Mouse (Mus musculus): Measurements from ENCODE around the gene Whamm. TPM values are rescaled to one million over a fixed set of nuclear protein-coding genes. Genes with fewer than 3 reads are reported as not detected.

The Whamm gene
- polyA plus RNA-seq, 1 experiment from 2014 or later, result 7.0 TPM

DNA sequence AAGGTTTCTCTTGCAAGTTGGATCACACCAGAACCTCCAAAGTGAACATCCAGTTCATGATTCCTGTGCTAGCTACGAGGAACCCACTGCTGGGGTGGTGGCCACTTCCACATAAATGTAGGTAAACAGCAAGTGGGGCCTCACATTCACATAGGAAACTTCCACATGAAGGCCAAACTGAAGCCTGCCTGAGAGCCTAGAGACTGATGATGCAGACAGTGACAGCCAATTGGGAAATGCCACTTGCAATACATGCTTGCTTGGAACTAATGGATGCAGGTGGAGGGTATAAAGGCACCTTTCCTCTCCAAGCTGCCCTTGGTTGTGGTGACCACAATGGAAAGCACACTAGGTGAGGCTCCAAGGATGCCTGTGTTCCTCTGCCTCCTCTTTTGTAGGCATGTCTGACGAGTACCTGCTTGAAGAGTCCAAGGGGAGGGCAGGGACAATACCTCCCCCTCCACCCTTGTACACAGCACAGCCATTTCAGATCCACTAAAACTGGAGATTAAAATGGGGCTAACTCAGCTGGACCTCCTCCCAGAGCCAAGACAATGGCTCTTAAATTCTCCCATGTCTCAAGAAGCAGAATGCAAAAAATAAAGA, 32.9 kb upstream of the Whamm start:
- H3K4me2 ChIP-seq (ENCODE audit: low read depth, low read length), result no peak overlapping the region
- H3K27ac ChIP-seq (ENCODE audit: low read depth), result no peak overlapping the region
- H3K4me1 ChIP-seq (ENCODE audit: insufficient read depth), result no peaks in the 10 kb centered on the region; the same call in none of the 2 replicates
- ATAC-seq (no peak), DNase-seq (peak; percentile 51)
- peaks cover 3% of the 10 kb centered on the region; the same call in 1 of the 2 replicates for H3K9me3 ChIP-seq (ENCODE audit: low read length)
- H3K36me3 ChIP-seq (replicated peaks; ENCODE audit: insufficient read depth, low read length), result peaks cover 5% of the 10 kb centered on the region
- H3K9ac ChIP-seq (replicated peaks), result no peak overlapping the region
- no peaks in the 10 kb centered on the region for H3K27me3 ChIP-seq (ENCODE audit: insufficient read depth, low read length)
- H3K4me3 ChIP-seq (ENCODE audit: low read depth, low read length), result no peak overlapping the region
- TF ChIP-seq EP300 (IDR thresholded peaks at IDR 0.05; ENCODE audit: low read depth), result no peak
- no peak for TF ChIP-seq CTCF (IDR thresholded peaks at IDR 0.05; ENCODE audit: low read depth)
- WGBS (ENCODE audit: insufficient replicate concordance), result 63% methylated on average over 2 of the region's 2 CpGs

DNA sequence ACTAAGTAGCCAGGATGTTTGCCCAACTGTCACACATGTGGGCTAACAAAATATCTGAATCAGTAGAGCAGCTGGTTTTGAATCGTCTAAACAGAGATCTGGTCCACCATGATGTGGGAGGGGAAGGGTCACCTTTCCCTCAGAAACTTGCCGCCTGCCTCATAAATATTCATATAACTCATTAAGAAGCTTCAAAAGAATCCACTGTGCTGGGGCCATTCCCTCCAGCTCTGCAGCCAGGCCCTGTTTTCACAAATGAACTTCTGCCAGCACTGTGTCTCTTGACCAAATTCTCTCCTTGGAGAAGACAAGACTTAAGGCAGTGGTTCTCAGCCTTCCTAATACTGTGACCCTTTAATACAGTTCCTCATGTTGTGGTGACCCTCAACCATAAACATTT, 31.5 kb upstream of the Whamm start:
- Histone ChIP-seq H3K36me3 (replicated peaks; ENCODE audit: insufficient read depth, low read length) (no peaks in the 10 kb centered on the region; the same call in 1 of the 2 replicates), H3K9me3 (ENCODE audit: low read length) (no peaks in the 10 kb centered on the region), H3K4me2 (ENCODE audit: low read depth, low read length) (no peak overlapping the region), H3K4me3 (ENCODE audit: low read depth, low read length) (no peak overlapping the region), H3K27me3 (ENCODE audit: insufficient read depth, low read length) (no peaks in the 10 kb centered on the region), H3K27ac (ENCODE audit: low read depth) (no peak overlapping the region), H3K4me1 (ENCODE audit: insufficient read depth) (no peaks in the 10 kb centered on the region; the same call in none of the 2 replicates), H3K9ac (replicated peaks) (no peak overlapping the region)
- ATAC-seq (no peak), DNase-seq (no peak)
- TF ChIP-seq CTCF (IDR thresholded peaks at IDR 0.05; ENCODE audit: low read depth) (no peak), EP300 (IDR thresholded peaks at IDR 0.05; ENCODE audit: low read depth) (no peak)
- 57% methylated on average over 2 of the region's 2 CpGs for WGBS (ENCODE audit: insufficient replicate concordance)

DNA sequence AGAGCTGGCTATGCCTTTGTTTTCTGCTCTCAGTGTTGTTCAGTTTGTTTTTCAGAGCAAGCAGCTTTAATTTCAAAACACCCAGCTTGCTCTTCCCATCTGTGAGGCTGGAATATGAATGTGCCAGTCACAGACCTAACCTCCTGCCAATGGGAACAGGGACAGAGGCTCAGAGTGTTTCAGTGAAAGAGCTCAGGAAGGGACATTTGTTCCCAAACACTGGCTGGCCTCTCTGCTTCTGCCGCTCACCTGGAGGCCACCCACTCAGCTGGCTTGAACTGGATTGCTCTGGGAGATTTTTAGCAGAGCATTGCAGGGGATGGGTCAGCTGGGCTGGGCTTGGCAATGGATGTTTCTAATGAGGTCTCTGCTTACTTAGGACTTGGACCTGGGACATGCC, 30.1 kb upstream of the Whamm start:
- no peaks in the 10 kb centered on the region; the same call in none of the 2 replicates for H3K4me1 ChIP-seq (ENCODE audit: insufficient read depth)
- no peak overlapping the region for H3K9ac ChIP-seq (replicated peaks)
- H3K4me2 ChIP-seq (ENCODE audit: low read depth, low read length), result no peak overlapping the region
- no peak overlapping the region for H3K4me3 ChIP-seq (ENCODE audit: low read depth, low read length)
- H3K27me3 ChIP-seq (ENCODE audit: insufficient read depth, low read length), result no peaks in the 10 kb centered on the region
- H3K9me3 ChIP-seq (ENCODE audit: low read length), result no peaks in the 10 kb centered on the region
- H3K36me3 ChIP-seq (replicated peaks; ENCODE audit: insufficient read depth, low read length), result no peaks in the 10 kb centered on the region
- 0 out of 2 replicates have a peak overlapping the region, but pooled peaks have one; percentile 48 for H3K27ac ChIP-seq (ENCODE audit: low read depth)
- peak; percentile 86 for ATAC-seq
- TF ChIP-seq CTCF (IDR thresholded peaks at IDR 0.05; ENCODE audit: low read depth) (no peak), EP300 (IDR thresholded peaks at IDR 0.05; ENCODE audit: low read depth) (no peak)
- WGBS (ENCODE audit: insufficient replicate concordance), result 60% methylated on average over 1 of the region's 1 CpGs
- DNase-seq, result peak; percentile 44

DNA sequence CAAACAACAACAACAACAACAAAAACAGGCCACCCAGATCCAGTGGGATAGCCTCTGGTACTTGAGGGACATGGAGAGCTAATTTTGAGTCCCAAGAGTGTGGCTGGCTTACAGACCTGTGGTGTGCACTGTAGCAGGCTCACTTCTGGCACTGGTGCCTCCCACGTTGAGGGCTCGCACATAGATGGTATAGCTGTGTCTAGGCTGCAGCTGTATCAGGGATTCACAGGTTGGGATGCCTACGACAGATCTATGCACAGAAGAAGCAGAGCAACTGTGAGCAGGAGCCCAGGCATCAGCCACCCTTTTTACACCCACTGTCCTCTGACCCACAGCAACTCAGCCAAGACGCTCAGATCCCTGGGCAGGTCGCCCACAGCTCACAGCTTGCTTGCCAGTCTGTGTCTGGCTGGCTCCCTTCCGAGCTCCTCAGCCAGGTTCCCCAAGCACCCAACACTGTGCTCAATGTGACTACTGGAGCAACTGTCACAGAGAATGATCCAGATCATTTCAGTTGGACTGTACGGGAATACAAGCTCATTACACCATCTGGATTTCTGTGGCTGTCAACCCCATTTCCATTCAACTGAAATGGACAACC, 29.0 kb upstream of the Whamm start:
- H3K9me3 ChIP-seq (ENCODE audit: low read length), result no peaks in the 10 kb centered on the region
- 75% methylated on average over 7 of the region's 7 CpGs for WGBS (ENCODE audit: insufficient replicate concordance)
- H3K27me3 ChIP-seq (ENCODE audit: insufficient read depth, low read length), result no peaks in the 10 kb centered on the region
- TF ChIP-seq EP300 (IDR thresholded peaks at IDR 0.05; ENCODE audit: low read depth), result no peak
- no peak overlapping the region for H3K4me3 ChIP-seq (ENCODE audit: low read depth, low read length)
- no peak overlapping the region for H3K9ac ChIP-seq (replicated peaks)
- H3K4me1 ChIP-seq (ENCODE audit: insufficient read depth), result no peaks in the 10 kb centered on the region; the same call in none of the 2 replicates
- no peak for ATAC-seq
- no peak for DNase-seq
- H3K36me3 ChIP-seq (replicated peaks; ENCODE audit: insufficient read depth, low read length), result no peaks in the 10 kb centered on the region
- H3K27ac ChIP-seq (ENCODE audit: low read depth), result 0 out of 2 replicates have a peak overlapping the region, but pooled peaks have one; percentile 11
- no peak overlapping the region for H3K4me2 ChIP-seq (ENCODE audit: low read depth, low read length)

DNA sequence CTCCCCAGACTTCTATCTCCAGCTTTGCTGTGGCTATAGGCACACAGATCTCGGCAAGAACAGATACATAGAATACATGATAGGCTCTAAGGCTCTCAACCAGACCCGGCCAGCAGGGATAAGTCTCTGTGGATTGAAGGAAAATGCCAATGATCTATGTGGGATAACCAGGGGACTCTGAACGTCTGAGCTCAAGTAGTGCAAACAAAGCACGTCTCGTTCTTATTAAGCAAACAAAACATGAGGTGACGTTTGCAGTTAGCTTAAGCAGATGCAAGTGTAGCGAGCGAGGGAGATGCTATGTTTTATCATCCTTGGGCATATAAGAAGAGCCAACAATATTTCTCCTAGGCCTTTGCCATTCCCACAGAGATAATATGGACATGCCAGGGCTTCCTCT, 28.1 kb upstream of the Whamm start:
- Histone ChIP-seq H3K27ac (ENCODE audit: low read depth) (peak overlapping the region; percentile 51; the same call in 1 of the 2 replicates), H3K9ac (replicated peaks) (no peak overlapping the region), H3K27me3 (ENCODE audit: insufficient read depth, low read length) (no peaks in the 10 kb centered on the region), H3K4me2 (ENCODE audit: low read depth, low read length) (no peak overlapping the region), H3K36me3 (replicated peaks; ENCODE audit: insufficient read depth, low read length) (no peaks in the 10 kb centered on the region), H3K4me3 (ENCODE audit: low read depth, low read length) (no peak overlapping the region), H3K9me3 (ENCODE audit: low read length) (no peaks in the 10 kb centered on the region), H3K4me1 (ENCODE audit: insufficient read depth) (no peaks in the 10 kb centered on the region; the same call in none of the 2 replicates)
- TF ChIP-seq CTCF (IDR thresholded peaks at IDR 0.05; ENCODE audit: low read depth), result no peak
- TF ChIP-seq EP300 (IDR thresholded peaks at IDR 0.05; ENCODE audit: low read depth), result no peak
- 65% methylated on average over 8 of the region's 8 CpGs for WGBS (ENCODE audit: insufficient replicate concordance)
- peak; percentile 59 for ATAC-seq
- DNase-seq, result no peak

DNA sequence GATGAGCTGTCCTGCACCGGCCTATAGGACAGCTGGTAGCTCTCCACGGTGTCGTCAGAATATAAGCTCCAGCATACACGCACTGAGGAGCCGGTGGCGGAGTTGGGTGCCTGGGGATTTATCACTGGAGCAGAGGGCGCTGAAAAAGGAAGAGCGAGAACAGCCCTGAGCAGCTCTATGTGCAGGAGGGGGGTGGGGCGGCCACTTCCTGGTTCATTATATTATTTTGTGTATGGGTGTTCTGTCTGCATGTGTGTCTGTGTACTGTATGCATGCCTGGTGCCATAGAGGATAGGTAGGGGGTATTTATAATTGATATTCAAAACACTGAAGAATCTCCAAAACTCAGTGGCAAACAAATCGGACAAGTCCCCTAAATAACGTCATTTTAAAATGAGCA, 22.2 kb upstream of the Whamm start:
- 55% methylated on average over 11 of the region's 11 CpGs for WGBS (ENCODE audit: insufficient replicate concordance)
- no peaks in the 10 kb centered on the region for H3K9me3 ChIP-seq (ENCODE audit: low read length)
- no peak overlapping the region for H3K9ac ChIP-seq (replicated peaks)
- H3K36me3 ChIP-seq (replicated peaks; ENCODE audit: insufficient read depth, low read length), result no peaks in the 10 kb centered on the region
- H3K4me2 ChIP-seq (ENCODE audit: low read depth, low read length), result 0 out of 2 replicates have a peak overlapping the region, but pooled peaks have one; percentile 15
- DNase-seq (no peak), ATAC-seq (no peak)
- no peaks in the 10 kb centered on the region; the same call in 1 of the 2 replicates for H3K4me1 ChIP-seq (ENCODE audit: insufficient read depth)
- no peaks in the 10 kb centered on the region for H3K27me3 ChIP-seq (ENCODE audit: insufficient read depth, low read length)
- H3K4me3 ChIP-seq (ENCODE audit: low read depth, low read length), result no peak overlapping the region
- no peak overlapping the region for H3K27ac ChIP-seq (ENCODE audit: low read depth)
- TF ChIP-seq EP300 (IDR thresholded peaks at IDR 0.05; ENCODE audit: low read depth), result no peak
- no peak for TF ChIP-seq CTCF (IDR thresholded peaks at IDR 0.05; ENCODE audit: low read depth)

All from liver, postnatal 0 days (tissue).